Mouse (Mus musculus) right cerebral cortex, postnatal 4 days (tissue): ENCODE results near the gene Qdpr.

Experiments
- DNase-seq: peaks from one replicate; pipeline ENCODE4 v3.0.0-alpha.2; 2022

Qdpr gene

GRCm38 (mm10) chr5:45449831-45450716, at the start of gene Qdpr:
Qdpr (minus strand) TSS chr5:45450236.
- peak; percentile 95 for DNase-seq

- no peak for DNase-seq
Observed at GRCm38 (mm10) chr5:45497564-45497963, 47.5 kb upstream of the Qdpr start.

- no peak for DNase-seq
Observed at GRCm38 (mm10) chr5:45496930-45497550, 47.0 kb upstream of the Qdpr start.

- DNase-seq, result no peak
Observed at GRCm38 (mm10) chr5:45496479-45496878, 46.4 kb upstream of the Qdpr start.

- DNase-seq, result no peak
Observed at GRCm38 (mm10) chr5:45496042-45496441, 46.0 kb upstream of the Qdpr start.

GRCm38 (mm10) chr5:45495429-45495975, 45.5 kb upstream of the Qdpr start:
- no peak for DNase-seq

- DNase-seq, result no peak
Observed at GRCm38 (mm10) chr5:45494093-45494755, 44.2 kb upstream of the Qdpr start.

GRCm38 (mm10) chr5:45493191-45494092, 43.4 kb upstream of the Qdpr start, which contains the start of gene Lap3:
Lap3 (plus strand) TSS chr5:45493374.
- DNase-seq, result peak; percentile 94

- no peak for DNase-seq
Observed at GRCm38 (mm10) chr5:45491776-45492175, 41.7 kb upstream of the Qdpr start.

- no peak for DNase-seq
Observed at GRCm38 (mm10) chr5:45483654-45484053, 33.6 kb upstream of the Qdpr start.

GRCm38 (mm10) chr5:45482607-45483006, 32.6 kb upstream of the Qdpr start:
- DNase-seq, result no peak

GRCm38 (mm10) chr5:45481125-45481524, 31.1 kb upstream of the Qdpr start:
- no peak for DNase-seq

- DNase-seq, result no peak
Observed at GRCm38 (mm10) chr5:45480066-45480465, 30.0 kb upstream of the Qdpr start.

GRCm38 (mm10) chr5:45477601-45478000, 27.6 kb upstream of the Qdpr start:
- no peak for DNase-seq

- DNase-seq, result no peak
Observed at GRCm38 (mm10) chr5:45476288-45476687, 26.3 kb upstream of the Qdpr start.

- no peak for DNase-seq
Observed at GRCm38 (mm10) chr5:45475771-45476170, 25.7 kb upstream of the Qdpr start.

- DNase-seq, result no peak
Observed at GRCm38 (mm10) chr5:45474758-45475157, 24.7 kb upstream of the Qdpr start.

- DNase-seq, result peak; percentile 28
Observed at GRCm38 (mm10) chr5:45474215-45474614, 24.2 kb upstream of the Qdpr start.

- no peak for DNase-seq
Observed at GRCm38 (mm10) chr5:45473521-45473920, 23.5 kb upstream of the Qdpr start.

- no peak for DNase-seq
Observed at GRCm38 (mm10) chr5:45472880-45473450, 22.9 kb upstream of the Qdpr start.

GRCm38 (mm10) chr5:45454456-45454855, 4.4 kb upstream of the Qdpr start:
- DNase-seq, result no peak

GRCm38 (mm10) chr5:45453451-45453850, 3.4 kb upstream of the Qdpr start, which contains the start of gene Clrn2:
Clrn2 (plus strand) TSS chr5:45453751.
- DNase-seq, result no peak
